Mouse (Mus musculus): Measurements from ENCODE around the gene Hspa8. TPM values are rescaled to one million over a fixed set of nuclear protein-coding genes. Genes with fewer than 3 reads are reported as not detected.

Hspa8 gene
- polyA plus RNA-seq, 1 experiment from 2014 or later = 3,691 TPM

DNA sequence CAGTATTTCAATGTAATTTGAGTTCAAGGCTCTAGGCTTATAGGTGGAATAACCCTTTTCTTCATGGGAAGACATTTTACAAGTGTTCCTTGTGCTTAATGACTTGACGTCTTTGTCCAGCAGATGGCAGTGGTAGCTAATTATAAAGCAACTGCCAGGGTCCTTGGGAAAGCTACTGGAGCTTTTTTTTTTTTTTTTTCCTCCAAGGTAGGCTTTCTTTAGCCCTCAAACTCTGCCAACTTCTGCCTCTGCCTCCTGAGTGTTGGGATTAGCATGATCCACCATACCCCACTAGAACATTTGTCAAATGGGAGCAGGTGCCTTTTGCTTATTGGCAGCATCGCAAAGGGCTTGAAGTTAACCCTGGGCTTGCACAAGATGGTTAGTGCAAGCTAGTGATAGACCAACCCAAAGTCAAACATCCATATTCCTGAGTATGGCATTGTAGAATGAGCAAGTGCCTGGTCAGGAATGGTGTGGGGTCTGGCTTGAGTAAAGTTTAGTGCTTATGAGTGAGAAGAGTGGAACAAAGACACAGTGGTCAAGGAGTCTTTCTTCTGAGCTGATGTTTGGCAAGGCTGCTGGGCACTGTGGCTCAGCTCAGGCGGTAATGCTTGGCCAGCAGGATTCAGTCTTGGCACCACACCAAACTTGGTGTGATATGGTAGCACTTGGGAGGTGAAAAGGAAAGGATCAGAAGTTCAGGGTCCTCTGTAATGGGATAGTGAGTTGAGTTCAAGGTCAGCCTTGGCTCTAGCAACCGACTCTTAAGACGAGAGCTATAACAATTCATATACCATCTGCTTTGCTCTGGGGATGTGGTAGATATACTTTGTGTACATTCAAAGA, 5.9 kb downstream of the Hspa8 start:
- Histone ChIP-seq H3K36me3 (replicated peaks) (peaks cover 55% of the 10 kb centered on the region), H3K9me3 (no peaks in the 10 kb centered on the region), H3K27ac (replicated peaks) (peak overlapping the region; percentile 5), H3K27me3 (replicated peaks; ENCODE audit: low read depth, poor library complexity, severe bottlenecking) (no peaks in the 10 kb centered on the region), H3K4me3 (peak overlapping the region; percentile 5; the same call in 1 of the 2 replicates), H3K4me1 (peaks cover 42% of the 10 kb centered on the region)
- peak; percentile 36 for DNase-seq (ENCODE audit: low spot score)
- WGBS = 22% methylated on average over 5 of the region's 5 CpGs

DNA sequence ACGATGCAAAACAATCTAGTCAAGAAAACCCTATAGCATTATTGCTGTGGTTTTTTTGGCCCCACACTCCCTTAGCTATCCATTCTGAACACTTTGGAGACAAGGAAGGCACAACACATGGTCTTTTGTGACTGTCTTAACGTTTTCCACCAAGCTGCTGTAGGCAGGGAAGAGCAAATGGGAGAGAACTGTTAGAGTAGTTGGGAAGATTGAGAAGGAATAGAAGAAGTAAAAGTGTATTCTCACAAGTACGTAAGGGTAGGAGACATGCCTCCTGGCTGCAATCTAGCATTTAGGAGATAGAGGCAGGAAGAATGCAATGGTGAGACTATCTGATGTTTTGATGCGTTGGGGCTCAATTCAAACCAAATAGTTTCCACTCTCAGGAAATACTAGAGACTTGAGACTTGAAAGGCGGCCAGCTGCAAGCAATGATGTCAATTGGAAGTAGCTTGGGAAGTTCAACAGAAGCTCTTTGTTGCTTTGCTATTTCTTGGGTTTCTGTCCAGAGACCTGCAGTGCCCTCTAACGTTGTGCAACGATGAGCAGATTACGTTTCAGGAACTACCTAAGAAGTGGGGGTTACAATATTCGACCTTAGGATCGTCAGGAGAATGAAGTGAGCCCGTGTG, 6.6 kb downstream of the Hspa8 start:
- peak; percentile 67 for DNase-seq (ENCODE audit: low spot score)
- 19% methylated on average over 11 of the region's 11 CpGs for WGBS
- no peaks in the 10 kb centered on the region for H3K27me3 ChIP-seq (replicated peaks; ENCODE audit: low read depth, poor library complexity, severe bottlenecking)
- H3K36me3 ChIP-seq (replicated peaks) = peaks cover 52% of the 10 kb centered on the region
- H3K27ac ChIP-seq (replicated peaks) = peak overlapping the region; percentile 5
- H3K4me3 ChIP-seq = no peak overlapping the region
- H3K4me1 ChIP-seq = peaks cover 42% of the 10 kb centered on the region
- no peaks in the 10 kb centered on the region for H3K9me3 ChIP-seq

DNA sequence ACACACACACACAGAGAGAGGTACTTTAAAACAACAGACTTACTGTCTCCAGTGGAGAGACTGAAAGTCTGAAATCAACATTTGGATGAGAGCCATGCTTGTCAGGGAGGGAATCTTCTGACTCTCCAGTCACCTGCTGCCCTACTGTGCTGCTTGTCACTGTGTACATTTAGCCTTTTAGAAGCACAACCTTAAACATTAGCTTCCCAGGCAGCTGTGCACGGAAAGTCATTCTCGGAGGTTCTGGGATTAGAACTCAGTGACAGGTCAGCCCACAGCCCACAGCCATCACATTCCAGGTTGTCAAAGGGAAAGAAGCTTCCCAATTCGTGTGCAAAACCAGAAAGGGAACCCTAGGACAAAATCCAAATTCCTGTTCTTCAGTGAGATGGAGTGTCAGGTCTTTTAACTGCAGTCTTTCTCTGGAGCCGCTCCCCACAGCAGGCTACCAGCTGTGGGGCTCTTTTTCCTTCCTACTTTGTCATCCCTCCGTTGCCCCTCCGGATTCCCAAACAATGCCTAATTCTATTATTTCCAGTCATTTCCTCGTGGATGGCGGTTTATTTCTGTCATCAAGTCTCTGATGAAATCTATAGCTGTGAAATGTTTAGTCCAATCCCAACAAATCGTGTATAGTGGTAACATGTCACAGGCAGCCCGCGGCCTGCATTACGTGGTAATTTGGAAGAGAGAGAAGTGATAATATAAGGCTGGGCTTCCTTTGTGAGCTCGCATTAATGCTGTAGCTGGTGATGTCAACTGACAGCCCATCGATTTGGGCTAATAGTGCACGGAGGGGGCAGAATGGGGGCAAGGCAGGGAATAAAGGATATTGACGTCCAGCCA, 7.5 kb downstream of the Hspa8 start:
- Histone ChIP-seq H3K4me3 (no peak overlapping the region), H3K36me3 (replicated peaks) (peaks cover 47% of the 10 kb centered on the region), H3K27ac (replicated peaks) (peak overlapping the region; percentile 59), H3K27me3 (replicated peaks; ENCODE audit: low read depth, poor library complexity, severe bottlenecking) (no peaks in the 10 kb centered on the region), H3K9me3 (no peaks in the 10 kb centered on the region), H3K4me1 (peaks cover 42% of the 10 kb centered on the region)
- WGBS = 40% methylated on average over 16 of the region's 16 CpGs
- peak; percentile 19 for DNase-seq (ENCODE audit: low spot score)

DNA sequence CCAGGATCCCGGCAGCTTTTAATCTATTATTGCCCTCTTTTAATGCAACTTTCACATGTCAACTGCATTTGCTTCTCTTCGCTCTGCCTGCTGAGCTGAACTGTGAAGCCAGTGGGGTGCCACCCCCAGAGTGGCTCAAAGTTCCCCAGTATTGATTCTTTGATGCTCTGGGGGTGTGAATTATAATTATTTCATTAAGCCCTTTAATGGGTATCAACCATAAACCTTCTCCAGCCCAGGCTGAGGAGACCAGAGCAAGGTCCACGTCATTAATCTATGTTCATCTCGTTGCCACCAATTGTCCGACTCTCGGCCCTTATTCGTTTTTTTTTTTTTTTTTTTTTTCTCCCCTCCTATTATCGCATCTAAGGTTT, 8.1 kb downstream of the Hspa8 start:
- 76% methylated on average over 8 of the region's 8 CpGs for whole genome bisulfite sequencing
- peaks cover 37% of the 10 kb centered on the region for H3K4me1 ChIP-seq
- H3K27ac ChIP-seq (replicated peaks) = no peak overlapping the region
- no peaks in the 10 kb centered on the region for H3K9me3 ChIP-seq
- H3K4me3 ChIP-seq = no peak overlapping the region
- DNase-seq (ENCODE audit: low spot score) = no peak
- H3K27me3 ChIP-seq (replicated peaks; ENCODE audit: low read depth, poor library complexity, severe bottlenecking) = no peaks in the 10 kb centered on the region
- peaks cover 44% of the 10 kb centered on the region for H3K36me3 ChIP-seq (replicated peaks)

DNA sequence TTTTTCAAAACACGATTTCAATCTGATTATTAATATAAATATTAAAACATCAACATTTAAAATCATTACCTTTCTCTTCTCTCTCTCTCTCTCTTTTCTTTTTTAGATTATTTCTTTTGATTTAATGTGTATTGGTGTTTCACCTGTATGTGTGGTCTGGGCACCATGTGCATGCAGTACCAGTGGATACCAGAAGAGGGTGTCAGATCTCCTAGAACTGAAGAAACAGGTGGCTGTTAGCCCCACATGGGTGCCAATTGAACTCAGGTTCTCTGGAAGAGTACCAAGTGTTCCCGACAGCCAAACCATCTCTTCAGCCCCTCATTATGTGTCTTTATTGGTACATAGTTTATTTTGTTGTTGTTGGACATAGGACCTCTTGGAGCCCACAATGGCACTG, 11.1 kb downstream of the Hspa8 start:
- peaks cover 19% of the 10 kb centered on the region for H3K4me1 ChIP-seq
- peaks cover 16% of the 10 kb centered on the region for H3K36me3 ChIP-seq (replicated peaks)
- 47% methylated on average over 2 of the region's 2 CpGs for WGBS
- no peaks in the 10 kb centered on the region for H3K9me3 ChIP-seq
- peak; percentile 22 for DNase-seq (ENCODE audit: low spot score)
- no peak overlapping the region for H3K27ac ChIP-seq (replicated peaks)
- H3K4me3 ChIP-seq = no peak overlapping the region
- no peaks in the 10 kb centered on the region for H3K27me3 ChIP-seq (replicated peaks; ENCODE audit: low read depth, poor library complexity, severe bottlenecking)

DNA sequence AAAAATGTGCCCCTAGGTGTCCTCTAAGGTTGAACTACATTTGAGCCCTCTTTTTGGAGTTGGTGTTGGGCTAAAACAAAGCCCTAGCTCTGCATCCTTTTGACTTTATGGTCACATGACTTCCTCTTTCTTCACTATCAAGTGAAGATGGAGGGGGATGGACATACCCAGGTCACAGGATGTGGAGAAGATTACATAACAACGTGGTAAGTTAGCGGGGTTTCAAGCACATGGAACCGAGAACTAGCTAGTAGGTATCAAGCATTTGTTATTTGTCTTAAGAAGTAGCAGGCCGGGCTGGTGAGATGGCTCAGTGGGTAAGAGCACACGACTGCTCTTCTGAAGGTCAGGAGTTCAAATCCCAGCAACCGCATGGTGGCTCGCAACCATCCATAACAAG, 13.3 kb downstream of the Hspa8 start:
- no peaks in the 10 kb centered on the region for H3K9me3 ChIP-seq
- H3K27ac ChIP-seq (replicated peaks) = no peak overlapping the region
- no peaks in the 10 kb centered on the region for H3K4me1 ChIP-seq
- DNase-seq (ENCODE audit: low spot score) = no peak
- no peak overlapping the region for H3K4me3 ChIP-seq
- 89% methylated on average over 7 of the region's 7 CpGs for WGBS
- H3K36me3 ChIP-seq (replicated peaks) = peaks cover 9% of the 10 kb centered on the region
- H3K27me3 ChIP-seq (replicated peaks; ENCODE audit: low read depth, poor library complexity, severe bottlenecking) = no peaks in the 10 kb centered on the region

DNA sequence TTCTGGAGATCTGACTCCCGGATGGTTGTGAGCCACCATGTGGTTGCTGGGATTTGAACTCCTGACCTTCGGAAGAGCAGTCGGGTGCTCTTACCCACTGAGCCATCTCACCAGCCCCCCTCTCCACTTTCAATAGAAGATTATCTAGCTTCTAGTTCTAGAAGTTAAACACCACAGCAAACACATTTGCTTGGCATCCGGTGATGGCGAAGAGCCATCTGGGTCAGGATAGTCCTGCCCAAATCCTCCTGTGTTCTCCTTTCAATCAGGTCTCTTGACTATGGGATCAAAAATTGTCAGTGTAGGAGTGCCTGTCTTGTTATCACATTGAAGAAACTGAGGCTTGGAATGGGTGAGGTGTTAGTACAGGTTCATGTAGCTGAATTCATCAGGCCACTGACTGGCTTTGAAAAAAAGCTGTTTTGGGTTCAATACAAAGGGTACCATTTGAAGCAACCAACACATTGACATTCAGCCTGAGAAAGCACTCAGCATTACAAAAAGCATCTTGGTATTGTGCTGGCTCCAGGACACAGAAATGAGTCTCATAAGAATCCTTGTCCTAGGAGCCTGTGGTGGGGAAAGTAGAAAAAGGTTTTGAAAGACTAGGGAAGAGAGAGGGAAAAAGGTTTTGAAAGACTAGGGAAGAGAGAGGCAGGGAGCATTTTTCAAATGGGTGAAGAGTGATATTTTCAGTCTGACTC, 16.7 kb downstream of the Hspa8 start:
- Histone ChIP-seq H3K4me3 (no peak overlapping the region), H3K27ac (replicated peaks) (no peak overlapping the region), H3K9me3 (no peaks in the 10 kb centered on the region), H3K36me3 (replicated peaks) (peaks cover 5% of the 10 kb centered on the region; the same call in 1 of the 2 replicates), H3K4me1 (peaks cover 10% of the 10 kb centered on the region), H3K27me3 (replicated peaks; ENCODE audit: low read depth, poor library complexity, severe bottlenecking) (no peaks in the 10 kb centered on the region)
- no peak for DNase-seq (ENCODE audit: low spot score)
- WGBS = 85% methylated on average over 5 of the region's 5 CpGs

DNA sequence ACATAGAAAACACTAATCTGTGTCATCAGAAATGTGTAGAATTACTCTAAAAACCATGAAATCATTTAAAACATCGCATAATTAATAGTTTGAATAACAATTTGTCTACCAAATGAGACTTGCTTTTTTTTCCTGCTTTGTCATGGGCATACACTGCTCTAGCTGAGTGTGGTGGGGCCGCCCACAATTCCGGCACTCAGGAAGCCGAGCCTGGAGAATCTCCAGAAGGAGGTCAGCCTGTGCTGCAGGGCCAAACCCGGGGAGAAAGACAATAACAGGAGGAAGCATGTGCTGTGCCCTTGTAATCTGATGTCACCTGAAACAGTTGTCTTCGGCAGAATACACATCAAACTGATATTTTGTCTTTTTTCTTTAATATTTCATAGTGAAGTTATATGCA, 24.8 kb downstream of the Hspa8 start:
- H3K27ac ChIP-seq (replicated peaks) = no peak overlapping the region
- H3K4me3 ChIP-seq = no peak overlapping the region
- no peak for DNase-seq (ENCODE audit: low spot score)
- H3K27me3 ChIP-seq (replicated peaks; ENCODE audit: low read depth, poor library complexity, severe bottlenecking) = peaks cover 15% of the 10 kb centered on the region
- 47% methylated on average over 6 of the region's 6 CpGs for WGBS
- no peaks in the 10 kb centered on the region for H3K36me3 ChIP-seq (replicated peaks)
- H3K4me1 ChIP-seq = peaks cover 17% of the 10 kb centered on the region
- H3K9me3 ChIP-seq = no peaks in the 10 kb centered on the region

DNA sequence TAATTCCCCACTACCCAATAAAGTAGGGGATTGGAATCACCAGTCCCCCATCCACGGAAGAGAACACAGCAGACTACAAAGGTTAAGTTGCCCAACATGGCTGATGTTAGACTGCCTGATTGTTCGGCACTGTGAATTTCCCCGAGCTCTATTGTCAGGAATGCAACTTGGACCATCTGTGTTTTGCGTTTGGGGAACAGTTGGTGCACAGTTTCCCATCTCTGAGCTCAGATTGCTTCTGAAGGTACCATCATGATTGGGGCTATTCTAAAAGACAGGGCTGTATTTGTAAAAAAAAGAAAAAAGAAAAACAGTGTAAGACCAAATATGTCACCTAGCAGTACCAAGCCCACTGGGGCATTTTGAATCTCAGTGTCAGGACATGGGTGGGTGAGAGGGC, 26.6 kb downstream of the Hspa8 start:
- H3K9me3 ChIP-seq = no peaks in the 10 kb centered on the region
- DNase-seq (ENCODE audit: low spot score) = no peak
- no peaks in the 10 kb centered on the region for H3K36me3 ChIP-seq (replicated peaks)
- peaks cover 7% of the 10 kb centered on the region for H3K4me1 ChIP-seq
- H3K4me3 ChIP-seq = no peak overlapping the region
- H3K27me3 ChIP-seq (replicated peaks; ENCODE audit: low read depth, poor library complexity, severe bottlenecking) = peaks cover 15% of the 10 kb centered on the region
- WGBS = 82% methylated on average over 4 of the region's 4 CpGs
- no peak overlapping the region for H3K27ac ChIP-seq (replicated peaks)

DNA sequence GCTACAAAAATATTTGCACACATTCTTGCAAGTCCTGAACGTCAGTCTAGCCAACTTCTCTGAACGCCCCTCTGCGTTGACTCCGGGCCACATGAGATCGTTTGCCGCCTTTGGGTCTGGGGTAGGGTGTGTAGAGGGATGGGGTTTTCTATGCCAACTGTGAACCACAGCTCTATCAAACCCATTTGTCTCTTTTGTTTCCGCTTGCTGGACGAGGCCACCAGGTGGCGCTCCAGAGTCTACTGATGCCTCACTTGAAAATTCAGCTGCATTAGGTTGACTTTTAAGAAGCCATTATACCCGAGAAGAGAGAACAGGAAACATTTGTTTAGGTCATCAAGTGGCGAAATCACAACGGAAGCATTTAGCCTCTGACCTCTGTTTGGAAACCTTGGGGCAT, 33.8 kb downstream of the Hspa8 start:
- peak; percentile 89 for DNase-seq (ENCODE audit: low spot score)
- no peak overlapping the region for H3K4me3 ChIP-seq
- no peaks in the 10 kb centered on the region for H3K36me3 ChIP-seq (replicated peaks)
- peaks cover 3% of the 10 kb centered on the region; the same call in 1 of the 2 replicates for H3K27me3 ChIP-seq (replicated peaks; ENCODE audit: low read depth, poor library complexity, severe bottlenecking)
- H3K27ac ChIP-seq (replicated peaks) = no peak overlapping the region
- peaks cover 14% of the 10 kb centered on the region; the same call in 1 of the 2 replicates for H3K4me1 ChIP-seq
- no peaks in the 10 kb centered on the region for H3K9me3 ChIP-seq
- WGBS = 7% methylated on average over 12 of the region's 12 CpGs

DNA sequence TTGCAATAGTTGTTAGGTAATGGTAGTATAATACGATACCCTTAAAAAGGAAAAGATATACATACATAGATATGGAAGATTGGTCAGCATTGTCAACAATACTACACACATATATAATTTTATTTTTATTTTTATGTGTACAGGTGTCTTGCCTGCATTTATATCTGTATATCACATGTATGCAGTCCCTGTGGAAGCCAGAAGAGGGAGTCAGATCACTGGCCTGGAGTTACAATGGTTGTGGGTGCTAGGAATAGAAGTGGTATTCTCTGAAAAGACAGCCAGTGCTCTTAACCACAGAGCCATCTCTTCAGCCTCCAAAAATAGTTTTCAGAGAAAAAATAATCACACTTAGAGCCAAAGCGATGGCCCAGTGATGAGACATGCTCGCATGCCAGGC, 35.9 kb downstream of the Hspa8 start:
- WGBS = 86% methylated on average over 3 of the region's 3 CpGs
- Histone ChIP-seq H3K4me3 (no peak overlapping the region), H3K27me3 (replicated peaks; ENCODE audit: low read depth, poor library complexity, severe bottlenecking) (peaks cover 3% of the 10 kb centered on the region; the same call in 1 of the 2 replicates), H3K36me3 (replicated peaks) (no peaks in the 10 kb centered on the region), H3K9me3 (no peaks in the 10 kb centered on the region), H3K27ac (replicated peaks) (no peak overlapping the region), H3K4me1 (peaks cover 15% of the 10 kb centered on the region; the same call in 1 of the 2 replicates)
- no peak for DNase-seq (ENCODE audit: low spot score)

DNA sequence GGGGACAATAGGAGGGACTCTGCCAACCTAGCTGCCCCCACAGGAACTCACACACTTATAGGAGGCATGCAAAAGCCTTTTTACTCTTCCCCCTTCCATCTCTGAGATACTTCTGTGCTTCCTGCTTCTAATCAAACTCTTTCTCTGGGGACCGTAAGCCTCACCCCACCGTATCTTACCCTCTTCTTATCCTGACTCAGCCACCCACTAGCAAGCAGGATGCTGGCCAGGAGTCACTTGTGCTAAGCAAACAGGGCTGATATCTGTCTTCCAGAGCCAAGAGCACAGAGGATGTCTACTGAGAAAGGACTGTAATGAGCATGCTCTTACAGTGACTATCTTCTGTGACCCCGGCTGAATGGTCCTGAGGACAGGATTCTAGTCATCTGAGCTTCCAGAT, 38.9 kb downstream of the Hspa8 start:
- Histone ChIP-seq H3K4me3 (no peak overlapping the region), H3K27ac (replicated peaks) (no peak overlapping the region), H3K9me3 (no peaks in the 10 kb centered on the region), H3K27me3 (replicated peaks; ENCODE audit: low read depth, poor library complexity, severe bottlenecking) (peaks cover 3% of the 10 kb centered on the region; the same call in 1 of the 2 replicates), H3K4me1 (peaks cover 15% of the 10 kb centered on the region; the same call in 1 of the 2 replicates), H3K36me3 (replicated peaks) (no peaks in the 10 kb centered on the region)
- 82% methylated on average over 3 of the region's 3 CpGs for WGBS
- no peak for DNase-seq (ENCODE audit: low spot score)

Data from embryonic facial prominence, embryonic 10.5 days (tissue).